Mouse (Mus musculus) ES-Bruce4 (cell line): ENCODE results near the gene Ccdc105.

ENCODE experiments used
- EP300 ChIP-seq: IDR thresholded peaks from 2 replicates; pipeline ENCODE4 v1.6.1; 2011; ENCODE audit warnings: low read depth, low read length; ENCODE audit not compliant: insufficient read depth
- POLR2A ChIP-seq: IDR thresholded peaks from one replicate; pipeline ENCODE4 v1.8.1; 2011; ENCODE audit warnings: low read length; ENCODE audit not compliant: insufficient read depth

DNA sequence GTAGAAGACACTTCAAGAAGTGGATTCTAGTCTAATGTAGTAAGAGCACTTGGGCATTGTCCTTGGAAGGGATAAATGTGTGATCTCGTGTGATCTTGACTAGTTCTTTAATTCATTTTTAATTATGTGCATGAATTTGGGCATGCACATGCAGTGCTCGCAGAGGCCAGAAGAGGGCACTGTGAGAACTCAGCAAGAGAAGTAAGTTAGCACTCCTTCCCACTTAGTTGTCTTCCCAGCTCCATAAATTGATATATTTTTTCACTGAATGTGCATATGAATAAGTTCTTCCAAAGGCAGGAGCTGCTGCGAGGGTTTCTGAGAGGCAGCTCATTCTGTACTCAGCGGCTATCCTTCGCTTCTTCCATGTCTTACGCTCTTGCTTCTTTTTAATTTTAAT, 3.2 kb upstream of the Ccdc105 start:
- no peak for TF ChIP-seq POLR2A
- TF ChIP-seq EP300 = no peak
